Mouse (Mus musculus): ENCODE measurements around the gene Sspo.

DNA sequence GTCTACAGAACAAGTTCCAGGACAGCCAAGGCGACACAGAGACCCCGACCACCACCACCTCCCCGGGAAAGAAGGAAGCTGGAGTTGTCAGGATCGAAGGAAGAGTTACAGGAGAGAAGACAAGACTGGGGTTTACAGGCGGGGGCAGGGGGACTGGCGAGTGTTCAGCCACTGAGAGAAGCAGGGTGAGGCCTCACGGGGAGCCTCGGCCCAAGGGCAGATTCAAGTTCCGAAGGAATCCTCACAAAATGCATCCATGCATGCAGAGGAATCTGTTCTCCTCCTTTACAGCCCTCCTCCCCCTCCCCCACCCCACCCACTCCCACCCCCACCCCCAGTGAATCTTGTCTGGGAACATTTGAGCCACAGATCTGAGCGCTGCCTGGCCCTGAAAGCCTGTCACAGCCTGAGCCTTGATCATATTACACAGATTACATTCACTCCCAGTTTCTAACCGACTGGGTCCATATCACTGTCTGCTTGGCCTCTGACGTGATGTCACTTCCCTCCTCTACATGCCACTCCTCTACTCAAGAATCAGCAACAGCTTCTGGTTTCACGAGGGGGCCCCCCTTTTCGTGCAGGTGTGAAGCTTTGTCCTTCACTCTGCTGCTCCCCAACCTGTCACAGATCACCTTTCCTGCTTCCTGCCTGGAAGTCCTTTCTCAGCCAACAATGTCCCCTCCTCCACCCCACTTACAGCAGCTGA, 7.6 kb upstream of the Sspo start:
- TF ChIP-seq TAL1 (IDR thresholded peaks at IDR 0.05; ENCODE audit: low read length) (no peak), GATA1 (IDR thresholded peaks at IDR 0.05; ENCODE audit: low read length) (no peak)
